Mouse (Mus musculus): ENCODE measurements at regions not wholly inside any gene's neighbourhood (a gene's known extent, or its start where the extent isn't known, plus 50 kb on each side); places are given as distances from the start of the nearest gene placed in this dataset.

- no peaks in the 10 kb centered on the region for H3K4me1 ChIP-seq (replicated peaks; ENCODE audit: control insufficient read depth, insufficient read depth)
- no peak overlapping the region for H3K9ac ChIP-seq (ENCODE audit: low read length)
- H3K9me3 ChIP-seq (ENCODE audit: control insufficient read depth, low read length): no peaks in the 10 kb centered on the region
- no peak for ATAC-seq (ENCODE audit: low FRiP score, low TSS enrichment)
- no peak overlapping the region for H3K4me2 ChIP-seq (replicated peaks; ENCODE audit: low read depth)
- H3K36me3 ChIP-seq (ENCODE audit: control insufficient read depth, insufficient read depth, low read length): no peaks in the 10 kb centered on the region
- TF ChIP-seq CTCF (IDR thresholded peaks at IDR 0.05; ENCODE audit: low read depth): no peak
- no peak for TF ChIP-seq EP300 (optimal IDR thresholded peaks at IDR 0.05)
- no peak for DNase-seq (ENCODE audit: low spot score)
- WGBS: 73% methylated on average over 12 of the region's 12 CpGs
- no peaks in the 10 kb centered on the region for H3K27me3 ChIP-seq (ENCODE audit: control insufficient read depth, insufficient read depth, low read length)
- H3K4me3 ChIP-seq (ENCODE audit: low read depth, low read length): no peak overlapping the region
- H3K27ac ChIP-seq (replicated peaks): no peak overlapping the region
Measured at GRCm38 (mm10) chr5:73884998-73885397, 183.2 kb downstream of the Usp46 start.

- TF ChIP-seq CTCF (IDR thresholded peaks at IDR 0.05; ENCODE audit: low read depth): no peak
- Histone ChIP-seq H3K4me3 (ENCODE audit: low read depth, low read length) (no peak overlapping the region), H3K36me3 (ENCODE audit: control insufficient read depth, insufficient read depth, low read length) (no peaks in the 10 kb centered on the region), H3K9me3 (ENCODE audit: control insufficient read depth, low read length) (no peaks in the 10 kb centered on the region), H3K27me3 (ENCODE audit: control insufficient read depth, insufficient read depth, low read length) (no peaks in the 10 kb centered on the region), H3K9ac (ENCODE audit: low read length) (no peak overlapping the region), H3K4me2 (replicated peaks; ENCODE audit: low read depth) (no peak overlapping the region), H3K27ac (replicated peaks) (no peak overlapping the region), H3K4me1 (replicated peaks; ENCODE audit: control insufficient read depth, insufficient read depth) (no peaks in the 10 kb centered on the region)
- WGBS: 89% methylated on average over 1 of the region's 1 CpGs
- ATAC-seq (ENCODE audit: low FRiP score, low TSS enrichment): no peak
- DNase-seq (ENCODE audit: low spot score): no peak
Measured at GRCm38 (mm10) chr5:73885691-73886090, 182.5 kb downstream of the Usp46 start.

- Histone ChIP-seq H3K9me3 (ENCODE audit: control insufficient read depth, low read length) (no peaks in the 10 kb centered on the region), H3K27me3 (ENCODE audit: control insufficient read depth, insufficient read depth, low read length) (no peaks in the 10 kb centered on the region), H3K4me1 (replicated peaks; ENCODE audit: control insufficient read depth, insufficient read depth) (no peaks in the 10 kb centered on the region), H3K27ac (replicated peaks) (no peak overlapping the region), H3K36me3 (ENCODE audit: control insufficient read depth, insufficient read depth, low read length) (no peaks in the 10 kb centered on the region), H3K9ac (ENCODE audit: low read length) (no peak overlapping the region), H3K4me3 (ENCODE audit: low read depth, low read length) (no peak overlapping the region), H3K4me2 (replicated peaks; ENCODE audit: low read depth) (no peak overlapping the region)
- DNase-seq (ENCODE audit: low spot score): no peak
- TF ChIP-seq CTCF (IDR thresholded peaks at IDR 0.05; ENCODE audit: low read depth) (no peak), EP300 (optimal IDR thresholded peaks at IDR 0.05) (no peak)
- ATAC-seq (ENCODE audit: low FRiP score, low TSS enrichment): no peak
- 76% methylated on average over 8 of the region's 8 CpGs for WGBS
Measured at GRCm38 (mm10) chr5:73887306-73887958, 180.8 kb downstream of the Usp46 start.

GRCm38 (mm10) chr5:73888391-73888790, 179.8 kb downstream of the Usp46 start:
- no peaks in the 10 kb centered on the region for H3K4me1 ChIP-seq (replicated peaks; ENCODE audit: control insufficient read depth, insufficient read depth)
- DNase-seq (ENCODE audit: low spot score): no peak
- WGBS: 62% methylated on average over 2 of the region's 2 CpGs
- H3K27ac ChIP-seq (replicated peaks): no peak overlapping the region
- no peak overlapping the region for H3K9ac ChIP-seq (ENCODE audit: low read length)
- TF ChIP-seq CTCF (IDR thresholded peaks at IDR 0.05; ENCODE audit: low read depth) (no peak), EP300 (optimal IDR thresholded peaks at IDR 0.05) (no peak)
- ATAC-seq (ENCODE audit: low FRiP score, low TSS enrichment): no peak
- H3K27me3 ChIP-seq (ENCODE audit: control insufficient read depth, insufficient read depth, low read length): no peaks in the 10 kb centered on the region
- no peak overlapping the region for H3K4me2 ChIP-seq (replicated peaks; ENCODE audit: low read depth)
- no peaks in the 10 kb centered on the region for H3K9me3 ChIP-seq (ENCODE audit: control insufficient read depth, low read length)
- no peak overlapping the region for H3K4me3 ChIP-seq (ENCODE audit: low read depth, low read length)
- no peaks in the 10 kb centered on the region for H3K36me3 ChIP-seq (ENCODE audit: control insufficient read depth, insufficient read depth, low read length)

GRCm38 (mm10) chr5:73889342-73889741, 178.9 kb downstream of the Usp46 start:
- Histone ChIP-seq H3K4me1 (replicated peaks; ENCODE audit: control insufficient read depth, insufficient read depth) (no peaks in the 10 kb centered on the region), H3K4me2 (replicated peaks; ENCODE audit: low read depth) (no peak overlapping the region), H3K9me3 (ENCODE audit: control insufficient read depth, low read length) (no peaks in the 10 kb centered on the region), H3K27me3 (ENCODE audit: control insufficient read depth, insufficient read depth, low read length) (no peaks in the 10 kb centered on the region), H3K9ac (ENCODE audit: low read length) (no peak overlapping the region), H3K27ac (replicated peaks) (no peak overlapping the region), H3K4me3 (ENCODE audit: low read depth, low read length) (no peak overlapping the region), H3K36me3 (ENCODE audit: control insufficient read depth, insufficient read depth, low read length) (no peaks in the 10 kb centered on the region)
- WGBS: 53% methylated on average over 1 of the region's 1 CpGs
- ATAC-seq (ENCODE audit: low FRiP score, low TSS enrichment) (no peak), DNase-seq (ENCODE audit: low spot score) (no peak)
- no peak for TF ChIP-seq CTCF (IDR thresholded peaks at IDR 0.05; ENCODE audit: low read depth)
- no peak for TF ChIP-seq EP300 (optimal IDR thresholded peaks at IDR 0.05)

GRCm38 (mm10) chr5:73890942-73891341, 177.3 kb downstream of the Usp46 start:
- 61% methylated on average over 4 of the region's 4 CpGs for WGBS
- H3K27me3 ChIP-seq (ENCODE audit: control insufficient read depth, insufficient read depth, low read length): no peaks in the 10 kb centered on the region
- TF ChIP-seq EP300 (optimal IDR thresholded peaks at IDR 0.05): no peak
- TF ChIP-seq CTCF (IDR thresholded peaks at IDR 0.05; ENCODE audit: low read depth): no peak
- H3K36me3 ChIP-seq (ENCODE audit: control insufficient read depth, insufficient read depth, low read length): no peaks in the 10 kb centered on the region
- H3K4me1 ChIP-seq (replicated peaks; ENCODE audit: control insufficient read depth, insufficient read depth): no peaks in the 10 kb centered on the region
- DNase-seq (ENCODE audit: low spot score) (no peak), ATAC-seq (ENCODE audit: low FRiP score, low TSS enrichment) (no peak)
- no peak overlapping the region for H3K9ac ChIP-seq (ENCODE audit: low read length)
- H3K9me3 ChIP-seq (ENCODE audit: control insufficient read depth, low read length): no peaks in the 10 kb centered on the region
- H3K4me2 ChIP-seq (replicated peaks; ENCODE audit: low read depth): no peak overlapping the region
- H3K27ac ChIP-seq (replicated peaks): no peak overlapping the region
- no peak overlapping the region for H3K4me3 ChIP-seq (ENCODE audit: low read depth, low read length)

Data from stomach, postnatal 0 days (tissue).